Mouse (Mus musculus) lung, postnatal 0 days (tissue): Measurements from ENCODE around the gene Snx30.

Experiments used
- CTCF ChIP-seq: IDR thresholded peaks from 2 replicates; pipeline ENCODE4 v1.5.1; 2016; ENCODE audit warnings: antibody characterized with exemption, mild to moderate bottlenecking
- EP300 ChIP-seq: IDR thresholded peaks from 2 replicates; pipeline ENCODE4 v1.6.1; 2016; ENCODE audit warnings: antibody characterized with exemption, mild to moderate bottlenecking, control low read depth

GRCm38 (mm10) chr4:59892731-59893130 is 87.1 kb downstream of the Snx30 start:
- TF ChIP-seq EP300 (no peak), CTCF (no peak)
